Mouse (Mus musculus) CD8-positive naive resting alpha-beta T cell, adult 2 months (primary cell): Measurements from ENCODE around the gene Cdcp1.

Experiments used
- DNase-seq, 2 experiments: peaks; one replicate each; pipeline ENCODE4 v3.0.0; 2022; ENCODE audit warnings: low read depth in 2 of 2, low spot score in 2 of 2

The Cdcp1 gene

DNA sequence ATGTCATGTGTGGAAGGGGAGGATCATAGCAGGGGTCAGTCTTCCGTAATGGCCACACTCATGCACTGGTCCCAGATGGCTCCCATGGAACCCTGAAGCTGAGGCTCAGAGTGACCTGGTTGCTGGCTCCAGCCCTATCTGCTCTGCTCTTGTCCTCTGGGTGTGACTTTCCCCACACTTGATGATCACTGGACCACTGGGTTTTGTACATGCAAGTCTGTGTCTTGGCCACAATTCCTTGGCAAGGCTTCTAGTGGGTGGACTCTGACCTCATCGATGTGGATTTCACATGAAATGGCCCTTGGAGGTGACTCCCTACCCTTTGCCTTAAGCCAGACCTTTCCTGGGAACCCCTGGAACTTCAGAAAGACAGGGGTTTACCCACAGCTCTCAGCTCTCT lies 62.7 kb downstream of the Cdcp1 start:
- no peak for DNase-seq

DNA sequence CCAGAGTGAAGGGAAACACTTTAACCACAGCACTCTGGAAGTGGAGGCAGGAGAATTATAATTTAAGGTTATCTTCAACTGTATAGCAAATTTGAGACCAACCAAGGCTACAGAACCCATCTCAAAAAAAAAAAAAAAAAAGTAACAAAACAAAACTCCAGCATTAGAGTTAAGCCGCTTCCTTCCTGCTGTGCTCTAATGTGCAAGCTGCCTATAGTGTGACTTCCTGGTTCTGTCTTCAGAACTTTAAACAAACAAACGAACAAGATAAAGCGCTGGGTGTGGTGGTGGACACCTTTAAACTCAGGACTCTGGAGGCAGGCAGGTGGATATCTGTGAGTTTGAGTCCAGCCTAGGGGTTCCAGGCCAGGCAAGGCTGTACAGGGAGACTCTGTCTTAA lies 63.8 kb downstream of the Cdcp1 start:
- DNase-seq: peak in 1 of 2 experiments; percentile 11

- DNase-seq: no peak
Measured at GRCm38 (mm10) chr9:123151561-123151960, 64.3 kb downstream of the Cdcp1 start.

DNA sequence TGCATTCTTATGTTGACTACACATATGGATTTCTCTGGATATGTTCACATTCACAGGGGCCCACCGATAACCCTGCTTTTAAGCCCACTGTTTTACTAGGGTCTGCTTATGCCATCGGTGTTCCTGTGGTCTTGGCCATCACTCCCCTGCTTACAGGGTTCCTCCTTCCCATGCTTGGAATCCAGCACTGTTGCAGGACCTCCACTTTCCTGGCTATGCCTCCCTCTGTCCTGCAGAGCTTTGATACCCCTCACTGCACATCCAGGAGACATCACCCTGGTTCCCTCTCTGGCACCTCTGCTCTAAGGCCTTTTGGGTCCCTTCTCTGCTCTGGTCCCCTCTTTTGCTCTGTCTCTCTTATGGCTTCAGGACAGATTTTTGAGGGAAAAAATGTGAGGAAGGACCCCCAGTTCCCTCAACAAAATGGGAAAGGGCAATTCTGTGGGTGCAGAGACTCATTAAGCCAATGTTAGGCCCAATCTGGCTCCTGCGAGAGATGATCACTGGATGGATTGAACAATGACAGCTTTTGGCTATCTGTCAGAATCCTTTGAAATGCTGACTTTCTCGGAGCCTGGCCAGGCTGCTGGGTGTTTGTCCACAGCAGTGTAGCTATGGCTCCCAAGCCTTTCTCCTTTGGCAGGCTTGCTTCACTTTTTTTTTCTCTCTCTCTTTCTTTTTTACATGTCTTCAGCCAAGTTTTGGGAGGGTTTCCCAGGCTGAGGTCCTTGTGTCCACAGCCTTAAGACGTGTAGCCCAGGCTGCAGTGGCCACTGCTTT lies 65.4 kb downstream of the Cdcp1 start, which contains the start of gene Clec3b:
Gene Clec3b, plus strand, starts transcription at position 706 of the 780 bp plus-strand sequence.
- DNase-seq: no peak

- no peak for DNase-seq
Measured at GRCm38 (mm10) chr9:123148430-123148829, 67.4 kb downstream of the Cdcp1 start.

DNA sequence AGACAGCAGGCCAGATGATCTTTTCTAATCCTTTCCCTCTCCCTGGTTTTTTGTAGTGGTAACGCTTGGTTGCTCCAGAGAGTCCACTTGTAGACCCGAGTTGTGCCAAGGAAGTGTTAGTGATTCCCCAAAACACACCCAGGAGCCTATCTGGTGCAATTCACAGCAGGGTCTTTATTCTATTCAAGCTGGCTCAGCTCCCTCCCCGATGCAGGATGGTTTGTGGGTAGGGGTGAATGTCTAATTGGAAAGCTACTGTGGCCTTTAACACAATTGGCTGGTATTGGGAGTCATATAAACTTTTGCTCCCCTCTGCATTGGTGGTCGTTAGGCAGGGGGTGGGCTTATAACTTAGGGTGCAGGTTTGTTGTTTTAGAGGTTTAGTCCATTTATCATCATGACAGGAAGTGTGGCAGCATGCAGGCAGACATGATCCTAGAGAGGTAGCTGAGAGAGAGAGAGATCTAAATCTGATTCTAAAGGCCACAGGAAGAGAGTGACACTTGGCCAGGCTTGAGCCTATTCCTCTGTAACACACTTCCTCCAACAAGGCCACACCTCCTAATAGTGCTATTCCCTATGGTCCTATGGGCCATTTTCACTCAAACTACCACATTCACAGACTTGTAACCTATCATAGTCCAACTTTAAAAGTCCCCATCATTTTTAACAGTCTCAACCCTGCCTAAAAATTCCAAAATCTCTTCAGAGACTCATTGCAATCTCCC lies 75.8 kb downstream of the Cdcp1 start:
- no peak for DNase-seq

- no peak for DNase-seq
Measured at GRCm38 (mm10) chr9:123138891-123139474, 76.9 kb downstream of the Cdcp1 start.

- no peak for DNase-seq
Measured at GRCm38 (mm10) chr9:123136953-123137682, 78.7 kb downstream of the Cdcp1 start.

DNA sequence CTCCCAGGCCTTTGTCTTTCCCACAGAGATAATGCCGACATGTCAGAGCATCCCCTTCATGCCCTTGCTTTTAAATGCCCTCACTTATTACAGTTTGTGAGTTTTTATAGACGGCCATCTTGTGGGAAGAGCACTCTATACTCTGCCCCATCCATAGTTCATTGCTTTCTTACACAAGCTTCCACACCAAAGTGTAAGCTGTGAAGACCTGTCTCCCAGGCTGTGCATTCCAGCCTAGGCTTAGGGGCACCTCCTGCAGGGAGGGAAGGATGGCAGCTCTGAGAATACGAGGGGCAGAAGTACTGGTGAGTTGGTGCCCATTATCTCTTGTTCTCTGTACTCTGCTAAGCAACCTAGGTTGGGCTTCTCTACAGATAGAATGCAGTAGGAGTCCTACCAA lies 82.8 kb downstream of the Cdcp1 start:
- no peak for DNase-seq

DNA sequence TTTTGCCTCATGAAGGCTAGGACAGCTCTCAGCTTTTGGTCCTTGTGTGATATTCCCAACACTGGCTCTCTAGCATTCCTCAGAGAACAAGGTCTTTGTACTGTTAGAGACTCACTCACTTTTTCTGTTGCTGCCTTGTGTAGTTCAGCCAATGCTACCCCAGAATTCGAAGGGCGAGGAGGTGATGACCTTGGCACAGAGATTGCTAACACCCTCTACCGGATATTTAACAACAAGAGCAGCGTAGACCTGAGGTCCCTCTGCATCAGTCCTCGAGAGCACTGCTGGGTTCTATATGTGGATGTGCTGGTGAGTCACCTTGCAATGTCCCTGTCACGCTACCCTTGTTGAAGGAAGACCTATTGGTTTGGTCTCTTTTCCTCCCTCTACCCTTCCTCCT lies 88.2 kb downstream of the Cdcp1 start:
- no peak for DNase-seq

DNA sequence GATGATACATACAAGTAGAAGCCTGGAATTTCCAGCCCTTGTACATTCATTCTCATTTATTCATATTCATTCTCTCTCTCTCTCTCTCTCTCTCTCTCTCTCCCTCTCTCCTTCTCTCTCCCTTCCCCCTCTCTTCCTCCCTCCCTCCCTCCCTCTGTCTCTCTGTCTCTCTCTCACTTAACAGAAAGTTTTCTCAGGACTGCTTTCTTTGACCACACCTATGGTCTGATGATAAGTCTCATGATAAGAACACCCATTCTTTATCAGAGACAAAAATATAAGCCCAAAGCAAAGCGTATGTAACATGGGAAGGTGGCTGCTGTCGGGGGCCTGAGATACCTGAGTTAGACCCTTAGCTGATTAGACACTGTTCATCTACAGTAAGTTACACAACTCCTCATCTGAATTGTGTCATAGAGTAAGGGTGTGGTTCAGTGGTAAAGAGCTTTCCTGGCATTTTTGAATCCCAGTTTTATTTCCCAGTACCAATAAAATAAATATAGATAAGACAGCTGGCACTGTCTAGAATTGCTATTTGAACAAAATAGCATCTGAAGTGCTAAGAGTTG lies 91.3 kb downstream of the Cdcp1 start:
- DNase-seq: no peak

DNA sequence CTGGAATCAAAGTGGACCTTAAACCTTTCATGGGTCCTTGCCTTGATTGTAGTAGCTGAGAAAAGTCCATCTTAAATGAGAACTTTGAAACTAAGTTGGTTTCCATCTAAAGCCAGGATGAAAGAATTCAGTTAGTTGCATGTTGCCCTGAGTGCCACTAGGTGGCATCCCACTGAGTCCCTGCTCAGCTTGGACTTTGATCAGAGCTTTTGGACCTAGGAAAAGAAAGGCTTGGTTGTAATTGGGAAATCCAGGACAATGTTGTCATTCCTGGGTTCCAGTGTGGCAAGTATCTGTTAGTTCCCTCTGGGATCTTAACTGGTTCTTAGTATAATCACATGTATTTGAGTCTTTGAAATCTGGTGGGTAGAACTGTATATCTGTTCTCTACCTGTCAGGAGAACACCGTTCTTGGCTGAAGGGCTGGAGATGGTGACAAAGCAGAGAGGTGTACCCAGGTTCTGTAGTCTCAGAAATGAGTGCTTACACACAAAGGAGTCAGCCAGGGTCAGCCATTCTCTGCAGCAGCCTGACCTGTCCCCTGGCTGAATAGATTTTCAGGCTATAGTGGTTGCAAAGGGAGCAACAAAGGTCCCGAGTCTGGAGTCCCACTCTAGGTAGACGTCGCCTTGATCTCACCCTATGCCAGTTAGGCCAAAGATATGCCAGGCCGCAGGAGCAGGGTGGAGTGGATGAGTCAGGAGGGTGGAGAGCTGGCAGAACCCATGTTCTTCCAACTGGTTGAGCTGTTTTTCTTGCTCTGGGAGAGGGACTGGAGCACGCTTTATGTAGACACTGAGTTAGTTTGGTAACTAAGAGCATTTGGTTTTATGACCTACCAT lies 92.0 kb downstream of the Cdcp1 start:
- no peak for DNase-seq

DNA sequence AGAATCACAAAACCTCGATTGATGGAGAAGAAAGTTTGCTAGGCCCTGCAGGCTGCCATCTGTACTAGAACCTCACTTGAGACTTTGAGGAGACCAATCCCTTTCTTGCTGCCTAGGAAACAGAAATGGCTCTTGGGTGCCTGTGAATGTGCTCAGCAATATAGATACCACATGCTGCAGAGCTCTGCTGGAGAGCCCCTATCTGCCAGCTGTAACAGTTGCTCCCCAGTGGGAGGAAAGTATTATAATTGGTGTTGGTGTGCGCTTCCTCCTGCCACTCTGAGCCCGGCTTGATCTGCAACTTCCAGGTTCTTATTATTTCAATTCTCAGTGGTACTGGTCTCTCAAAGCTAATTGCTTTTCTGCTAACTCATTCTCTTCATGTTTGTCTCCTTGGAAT lies 92.8 kb downstream of the Cdcp1 start:
- DNase-seq: no peak
